Mouse (Mus musculus): ENCODE data around the gene Mre11a. TPM values are rescaled to one million over a fixed set of nuclear protein-coding genes. Genes with fewer than 3 reads are reported as not detected.

The Mre11a gene
- polyA plus RNA-seq, 1 experiment from 2014 or later: 10.1 TPM

- Histone ChIP-seq H3K4me3 (ENCODE audit: low read depth, low read length) (no peak overlapping the region), H3K4me2 (ENCODE audit: low read depth, low read length) (no peak overlapping the region), H3K27ac (ENCODE audit: low read length) (no peak overlapping the region), H3K27me3 (ENCODE audit: control insufficient read depth, insufficient read depth, low read depth, low read length) (no peaks in the 10 kb centered on the region), H3K9me3 (replicated peaks; ENCODE audit: control insufficient read depth, low read length) (no peaks in the 10 kb centered on the region), H3K9ac (ENCODE audit: low read depth, low read length) (no peak overlapping the region), H3K4me1 (ENCODE audit: control insufficient read depth, low read depth, low read length) (no peaks in the 10 kb centered on the region), H3K36me3 (ENCODE audit: control insufficient read depth, insufficient read depth) (no peaks in the 10 kb centered on the region)
- peak; percentile 19; the same call in 1 of the 2 replicates for ATAC-seq (ENCODE audit: low read depth)
- 21% methylated on average over 7 of the region's 7 CpGs for WGBS (ENCODE audit: insufficient replicate concordance)
These were observed 25.9 kb upstream of the Mre11a start for GRCm38 (mm10) chr9:14758590-14758989.

GRCm38 (mm10) chr9:14759261-14759660 is 25.2 kb upstream of the Mre11a start:
- Histone ChIP-seq H3K4me2 (ENCODE audit: low read depth, low read length) (no peak overlapping the region), H3K4me3 (ENCODE audit: low read depth, low read length) (no peak overlapping the region)
- no peak for ATAC-seq (ENCODE audit: low read depth)

GRCm38 (mm10) chr9:14764765-14765164 is 19.7 kb upstream of the Mre11a start:
- WGBS (ENCODE audit: insufficient replicate concordance): 14% methylated on average over 7 of the region's 7 CpGs
- Histone ChIP-seq H3K36me3 (ENCODE audit: control insufficient read depth, insufficient read depth) (no peaks in the 10 kb centered on the region), H3K9ac (ENCODE audit: low read depth, low read length) (no peak overlapping the region), H3K9me3 (replicated peaks; ENCODE audit: control insufficient read depth, low read length) (no peaks in the 10 kb centered on the region), H3K27me3 (ENCODE audit: control insufficient read depth, insufficient read depth, low read depth, low read length) (no peaks in the 10 kb centered on the region; the same call in 1 of the 2 replicates), H3K4me2 (ENCODE audit: low read depth, low read length) (no peak overlapping the region), H3K27ac (ENCODE audit: low read length) (no peak overlapping the region), H3K4me3 (ENCODE audit: low read depth, low read length) (no peak overlapping the region), H3K4me1 (ENCODE audit: control insufficient read depth, low read depth, low read length) (no peaks in the 10 kb centered on the region)
- ATAC-seq (ENCODE audit: low read depth): no peak

More at GRCm38 (mm10) chr9:14759261-14759660, 25.2 kb upstream of the Mre11a start:
- H3K9ac ChIP-seq (ENCODE audit: low read depth, low read length): no peak overlapping the region
- H3K9me3 ChIP-seq (replicated peaks; ENCODE audit: control insufficient read depth, low read length): no peaks in the 10 kb centered on the region
- no peaks in the 10 kb centered on the region for H3K27me3 ChIP-seq (ENCODE audit: control insufficient read depth, insufficient read depth, low read depth, low read length)
- no peaks in the 10 kb centered on the region for H3K36me3 ChIP-seq (ENCODE audit: control insufficient read depth, insufficient read depth)
- no peak overlapping the region for H3K27ac ChIP-seq (ENCODE audit: low read length)
- H3K4me1 ChIP-seq (ENCODE audit: control insufficient read depth, low read depth, low read length): no peaks in the 10 kb centered on the region

- Histone ChIP-seq H3K9ac (ENCODE audit: low read depth, low read length) (no peak overlapping the region), H3K4me3 (ENCODE audit: low read depth, low read length) (no peak overlapping the region), H3K27ac (ENCODE audit: low read length) (no peak overlapping the region), H3K4me2 (ENCODE audit: low read depth, low read length) (no peak overlapping the region), H3K4me1 (ENCODE audit: control insufficient read depth, low read depth, low read length) (no peaks in the 10 kb centered on the region), H3K27me3 (ENCODE audit: control insufficient read depth, insufficient read depth, low read depth, low read length) (peaks cover 8% of the 10 kb centered on the region), H3K36me3 (ENCODE audit: control insufficient read depth, insufficient read depth) (no peaks in the 10 kb centered on the region), H3K9me3 (replicated peaks; ENCODE audit: control insufficient read depth, low read length) (no peaks in the 10 kb centered on the region)
- WGBS (ENCODE audit: insufficient replicate concordance): 52% methylated on average over 6 of the region's 6 CpGs
- no peak for ATAC-seq (ENCODE audit: low read depth)
These were observed 14.6 kb upstream of the Mre11a start for GRCm38 (mm10) chr9:14769811-14770210.

DNA sequence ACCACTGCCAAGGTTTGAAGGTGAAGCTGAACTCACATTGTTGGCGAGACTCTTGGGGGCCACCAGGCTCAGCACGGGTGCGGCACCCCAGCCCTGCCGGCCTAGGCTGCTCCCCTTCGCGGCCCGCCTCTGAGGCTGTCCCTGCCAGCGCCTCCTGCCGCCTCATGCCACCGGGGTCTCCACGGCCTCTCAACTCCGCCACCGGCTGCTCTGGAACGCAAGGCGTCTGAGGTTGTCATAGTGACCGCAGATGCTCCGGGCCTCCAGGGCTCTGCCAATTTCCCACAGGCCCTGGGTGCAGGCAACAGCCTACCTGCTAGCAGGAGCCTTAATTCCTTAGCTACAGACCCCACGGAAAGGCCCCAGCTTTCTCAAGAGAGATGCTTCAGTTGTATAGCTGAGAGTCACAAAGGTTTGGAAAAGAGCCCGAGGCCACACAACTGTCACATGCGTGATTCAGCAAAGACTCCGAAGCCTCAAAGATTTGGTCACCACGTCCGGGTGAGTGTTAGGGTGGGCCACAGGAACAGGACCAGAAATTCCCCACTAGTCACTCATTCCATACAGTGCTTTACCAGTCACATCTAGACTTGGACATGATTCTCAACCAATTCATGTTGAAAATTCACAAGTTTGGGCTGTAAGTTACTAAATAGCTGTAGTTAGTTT is 13.5 kb upstream of the Mre11a start, which contains the start of gene 1700012B09Rik:
Gene 1700012B09Rik, minus strand, starts transcription at position 228 of the 669 bp plus-strand sequence.
- no peak for ATAC-seq (ENCODE audit: low read depth)
- no peak within 1 kb of the TSS for H3K4me3 ChIP-seq (ENCODE audit: low read depth, low read length)
- H3K4me2 ChIP-seq (ENCODE audit: low read depth, low read length): no peak within 1 kb of the TSS
- peaks cover 8% of the 10 kb centered on the region for H3K27me3 ChIP-seq (ENCODE audit: control insufficient read depth, insufficient read depth, low read depth, low read length)
- H3K27ac ChIP-seq (ENCODE audit: low read length): no peak within 1 kb of the TSS
- no peaks in the 10 kb centered on the region for H3K4me1 ChIP-seq (ENCODE audit: control insufficient read depth, low read depth, low read length)
- H3K9me3 ChIP-seq (replicated peaks; ENCODE audit: control insufficient read depth, low read length): no peaks in the 10 kb centered on the region
- no peaks in the 10 kb centered on the region for H3K36me3 ChIP-seq (ENCODE audit: control insufficient read depth, insufficient read depth)
- H3K9ac ChIP-seq (ENCODE audit: low read depth, low read length): no peak within 1 kb of the TSS
- WGBS (ENCODE audit: insufficient replicate concordance): 33% methylated on average over 23 of the region's 23 CpGs

DNA sequence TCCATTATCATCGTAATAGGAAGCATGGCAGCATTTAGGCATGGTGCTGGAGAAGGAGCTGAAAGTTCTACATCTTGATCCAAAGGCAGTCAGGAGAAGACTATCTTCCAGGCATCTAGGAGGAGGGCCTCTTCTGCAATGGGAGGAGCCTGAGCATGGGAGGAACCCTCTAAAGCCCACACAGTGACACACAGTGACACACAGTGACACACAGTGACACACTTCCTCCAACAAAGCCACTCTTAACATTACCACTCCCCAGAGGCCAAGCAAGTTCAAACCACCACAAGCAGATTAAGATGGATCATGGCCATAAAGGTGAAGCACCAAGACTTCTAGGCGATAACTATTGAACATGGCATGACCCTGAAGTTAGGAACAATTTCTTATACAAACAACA is 12.4 kb upstream of the Mre11a start:
- ATAC-seq (ENCODE audit: low read depth): no peak
- no peak overlapping the region for H3K9ac ChIP-seq (ENCODE audit: low read depth, low read length)
- H3K4me3 ChIP-seq (ENCODE audit: low read depth, low read length): no peak overlapping the region
- H3K9me3 ChIP-seq (replicated peaks; ENCODE audit: control insufficient read depth, low read length): no peaks in the 10 kb centered on the region
- H3K36me3 ChIP-seq (ENCODE audit: control insufficient read depth, insufficient read depth): no peaks in the 10 kb centered on the region
- no peaks in the 10 kb centered on the region for H3K4me1 ChIP-seq (ENCODE audit: control insufficient read depth, low read depth, low read length)
- no peak overlapping the region for H3K27ac ChIP-seq (ENCODE audit: low read length)
- 54% methylated on average over 2 of the region's 2 CpGs for WGBS (ENCODE audit: insufficient replicate concordance)
- H3K27me3 ChIP-seq (ENCODE audit: control insufficient read depth, insufficient read depth, low read depth, low read length): peaks cover 8% of the 10 kb centered on the region
- H3K4me2 ChIP-seq (ENCODE audit: low read depth, low read length): no peak overlapping the region

- Histone ChIP-seq H3K4me3 (ENCODE audit: low read depth, low read length) (no peak overlapping the region), H3K4me2 (ENCODE audit: low read depth, low read length) (no peak overlapping the region), H3K4me1 (ENCODE audit: control insufficient read depth, low read depth, low read length) (no peaks in the 10 kb centered on the region), H3K27ac (ENCODE audit: low read length) (no peak overlapping the region), H3K9me3 (replicated peaks; ENCODE audit: control insufficient read depth, low read length) (no peaks in the 10 kb centered on the region), H3K9ac (ENCODE audit: low read depth, low read length) (no peak overlapping the region), H3K27me3 (ENCODE audit: control insufficient read depth, insufficient read depth, low read depth, low read length) (peaks cover 8% of the 10 kb centered on the region), H3K36me3 (ENCODE audit: control insufficient read depth, insufficient read depth) (no peaks in the 10 kb centered on the region)
- ATAC-seq (ENCODE audit: low read depth): no peak
- WGBS (ENCODE audit: insufficient replicate concordance): 27% methylated on average over 2 of the region's 2 CpGs
These were observed 10.6 kb upstream of the Mre11a start for GRCm38 (mm10) chr9:14773813-14774212.

DNA sequence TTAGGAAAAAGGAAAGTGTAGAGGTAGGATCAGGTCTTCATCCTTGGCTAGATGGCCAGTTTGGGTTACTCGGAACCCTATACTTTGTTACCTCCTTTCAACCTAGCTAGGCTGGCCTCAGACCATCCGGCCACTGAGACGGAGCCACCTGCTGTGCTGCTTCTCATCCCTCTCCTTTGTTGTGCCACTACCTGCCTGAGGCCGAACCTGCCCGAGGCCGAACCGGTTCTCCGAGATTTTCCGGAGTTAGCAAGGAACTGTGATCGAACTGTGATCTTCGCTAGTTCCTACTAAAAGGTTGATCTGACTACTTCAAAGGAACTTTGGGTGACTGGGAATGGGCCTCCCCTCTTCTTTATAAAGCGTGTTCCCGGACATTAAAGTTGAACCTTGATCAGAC is 6.1 kb upstream of the Mre11a start:
- Histone ChIP-seq H3K9me3 (replicated peaks; ENCODE audit: control insufficient read depth, low read length) (no peaks in the 10 kb centered on the region), H3K4me3 (ENCODE audit: low read depth, low read length) (no peak overlapping the region), H3K4me1 (ENCODE audit: control insufficient read depth, low read depth, low read length) (no peaks in the 10 kb centered on the region), H3K27ac (ENCODE audit: low read length) (no peak overlapping the region), H3K36me3 (ENCODE audit: control insufficient read depth, insufficient read depth) (peaks cover 11% of the 10 kb centered on the region), H3K27me3 (ENCODE audit: control insufficient read depth, insufficient read depth, low read depth, low read length) (no peaks in the 10 kb centered on the region), H3K4me2 (ENCODE audit: low read depth, low read length) (no peak overlapping the region), H3K9ac (ENCODE audit: low read depth, low read length) (no peak overlapping the region)
- no peak for ATAC-seq (ENCODE audit: low read depth)
- 61% methylated on average over 13 of the region's 13 CpGs for WGBS (ENCODE audit: insufficient replicate concordance)

DNA sequence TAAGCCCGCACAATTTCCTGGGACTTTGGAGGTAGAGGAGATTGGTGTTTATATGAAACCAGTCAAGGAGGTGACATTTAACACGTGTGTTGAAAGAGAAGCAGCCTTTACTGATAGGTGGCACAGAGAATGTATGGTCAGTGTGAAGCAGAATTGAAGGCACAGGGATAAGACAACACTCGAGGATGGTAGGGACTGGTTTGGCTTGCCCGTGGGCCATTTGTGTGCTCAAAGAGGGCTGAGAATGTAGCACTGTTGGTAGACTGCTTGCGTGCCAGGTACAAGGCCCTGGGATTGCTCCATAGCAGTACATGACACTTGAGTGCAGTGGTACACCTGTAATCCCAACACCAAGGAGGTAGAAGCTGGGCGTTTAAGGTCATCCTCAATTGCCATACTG is 2.9 kb downstream of the Mre11a start:
- 71% methylated on average over 6 of the region's 6 CpGs for WGBS (ENCODE audit: insufficient replicate concordance)
- Histone ChIP-seq H3K36me3 (ENCODE audit: control insufficient read depth, insufficient read depth) (peaks cover 10% of the 10 kb centered on the region), H3K9me3 (replicated peaks; ENCODE audit: control insufficient read depth, low read length) (no peaks in the 10 kb centered on the region), H3K4me1 (ENCODE audit: control insufficient read depth, low read depth, low read length) (peaks cover 5% of the 10 kb centered on the region), H3K4me3 (ENCODE audit: low read depth, low read length) (no peak overlapping the region), H3K27ac (ENCODE audit: low read length) (no peak overlapping the region), H3K27me3 (ENCODE audit: control insufficient read depth, insufficient read depth, low read depth, low read length) (no peaks in the 10 kb centered on the region), H3K9ac (ENCODE audit: low read depth, low read length) (no peak overlapping the region), H3K4me2 (ENCODE audit: low read depth, low read length) (no peak overlapping the region)
- ATAC-seq (ENCODE audit: low read depth): no peak

All from liver, embryonic 16.5 days (tissue).